Mouse (Mus musculus) liver, adult 2 months (tissue): ENCODE results near the gene St7.

Experiments used
- CTCF ChIP-seq: fragments of 200-500 bp; IDR thresholded peaks from 2 replicates; pipeline ENCODE4 v1.5.1; 2011; ENCODE audit warnings: low read depth, low read length, control low read depth
- POLR2A ChIP-seq: fragments of 200-500 bp; IDR thresholded peaks from 2 replicates; pipeline ENCODE4 v1.6.1; 2011; ENCODE audit warnings: low read length, control low read depth; ENCODE audit not compliant: insufficient read depth; ENCODE audit errors: extremely low read depth

DNA sequence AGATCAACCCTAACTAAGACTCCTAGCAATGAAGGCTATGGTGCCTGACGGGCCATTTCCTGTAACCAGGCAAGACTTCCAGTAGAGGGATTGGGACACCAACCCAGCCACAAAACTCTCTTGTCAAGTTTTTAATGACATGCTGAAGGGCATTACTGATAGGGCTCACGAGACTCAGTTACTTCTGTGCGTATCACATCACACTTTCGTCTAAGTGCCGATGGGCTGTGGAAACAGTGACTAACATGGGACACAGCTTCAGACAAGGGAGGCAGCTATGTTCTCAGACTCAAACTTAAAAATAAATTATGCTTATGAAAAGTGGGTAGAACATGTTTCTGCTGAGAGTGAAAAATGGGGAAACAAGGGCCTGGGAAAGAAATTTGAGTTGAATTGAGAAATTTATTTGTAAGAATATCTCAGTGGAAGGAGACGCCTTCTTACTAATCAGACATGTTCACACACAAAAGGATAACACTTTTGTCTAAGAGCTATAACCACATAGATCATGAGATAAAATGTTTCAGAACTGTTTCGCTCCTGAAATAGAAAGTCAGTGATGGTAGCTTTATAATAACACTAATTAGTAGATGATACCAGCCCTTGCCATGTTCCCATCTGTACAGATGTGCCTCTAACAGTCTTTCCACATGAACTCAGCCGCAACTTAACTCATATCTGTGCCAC, 44.7 kb downstream of the St7 start:
- TF ChIP-seq CTCF (no peak), POLR2A (no peak)
